In the genomic region with DNA sequence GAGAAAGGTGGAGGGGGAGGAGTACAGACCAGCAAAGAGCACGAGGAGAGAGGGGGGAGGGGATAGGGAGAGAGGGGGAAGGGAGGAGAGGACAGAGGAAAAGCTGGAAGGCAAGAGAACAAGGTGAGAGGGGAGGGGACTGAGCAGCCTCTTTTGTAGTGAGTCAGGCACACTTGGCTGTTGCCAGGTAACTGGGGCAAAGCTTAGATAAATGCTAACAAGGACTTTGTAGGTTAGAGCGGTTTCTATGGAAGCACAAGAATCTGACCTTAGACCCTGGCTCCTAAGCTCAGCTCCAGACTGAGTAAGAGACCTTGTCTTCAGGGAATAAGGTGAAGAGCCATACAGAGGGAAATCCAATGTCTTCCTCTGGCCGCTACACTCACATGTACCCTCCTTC, we compare ENCODE assay signal across 10 mouse cellular contexts. TPM values are rescaled to one million over a fixed set of nuclear protein-coding genes. Genes with fewer than 3 reads are reported as not detected.
DNase-seq lines count a peak whose midpoint lies in the region; ATAC-seq and TF ChIP-seq lines count a peak whose summit lies in the region.
"Had no signal": no experiment of that assay in that cellular context is flagged by ENCODE, and none has a peak within 500 bp of the region (broad histone marks: within the 10 kb centered on the region; RNA-seq: fewer than 3 reads in every experiment).

No protein-coding gene starts in this region.

- no peaks in the 10 kb centered on the region for H3K27me3 ChIP-seq in forebrain, embryonic 12.5 days
- no peaks in the 10 kb centered on the region for H3K27me3 ChIP-seq in midbrain, embryonic 13.5 days
- H3K27me3 ChIP-seq: embryonic facial prominence, embryonic 15.5 days had no signal

- H3K27ac ChIP-seq in forebrain, embryonic 12.5 days = no peak overlapping the region
- no peak overlapping the region for H3K27ac ChIP-seq in midbrain, embryonic 13.5 days
- H3K27ac ChIP-seq: embryonic facial prominence, embryonic 15.5 days had no signal

- 0 out of 2 replicates have a peak, but pooled peaks cover 5% of the 10 kb centered on the region for H3K4me1 ChIP-seq in forebrain, embryonic 12.5 days
- peaks cover 7% of the 10 kb centered on the region; the same call in 1 of the 2 replicates for H3K4me1 ChIP-seq in midbrain, embryonic 13.5 days (replicated peaks)
- H3K4me1 ChIP-seq: embryonic facial prominence, embryonic 15.5 days had no signal

- H3K9me3 ChIP-seq in forebrain, embryonic 12.5 days = no peaks in the 10 kb centered on the region
- no peaks in the 10 kb centered on the region for H3K9me3 ChIP-seq in midbrain, embryonic 13.5 days
- H3K9me3 ChIP-seq: embryonic facial prominence, embryonic 15.5 days had no signal

- no peak for TF ChIP-seq POLR2A in brain, embryonic 14.5 days (IDR thresholded peaks at IDR 0.05; ENCODE audit: borderline replicate concordance, extremely low read depth, insufficient read depth, insufficient read length, poor library complexity, severe bottlenecking)

- intact Hi-C loops in left cerebral cortex, postnatal 36 days (cut with DNase I) = no loop called here

- TF ChIP-seq CTCF in brain, embryonic 14.5 days (IDR thresholded peaks at IDR 0.05; ENCODE audit: borderline replicate concordance, extremely low read depth, insufficient read depth, insufficient read length) = no peak

- H3K4me2 ChIP-seq in forebrain, embryonic 12.5 days = no peak overlapping the region
- no peak overlapping the region for H3K4me2 ChIP-seq in midbrain, embryonic 13.5 days (replicated peaks)
- H3K4me2 ChIP-seq: embryonic facial prominence, embryonic 15.5 days had no signal

- no peak overlapping the region for H3K9ac ChIP-seq in forebrain, embryonic 12.5 days
- no peak overlapping the region for H3K9ac ChIP-seq in midbrain, embryonic 13.5 days (replicated peaks)
- H3K9ac ChIP-seq: embryonic facial prominence, embryonic 15.5 days had no signal

- peak; percentile 69 for DNase-seq in brain, embryonic 14.5 days (ENCODE audit: low read depth)
- peak; percentile 8 for DNase-seq in kidney, postnatal 10 days
- DNase-seq in right cerebral cortex, postnatal 25 days = no peak
- DNase-seq in left cerebral cortex, postnatal 36 days (ENCODE audit: low spot score in 2 of 2) = no peak
- no peak for DNase-seq in urinary bladder, postnatal 36 days (ENCODE audit: low spot score in 2 of 2)

- peak; percentile 82 for ATAC-seq in forebrain, embryonic 12.5 days (ENCODE audit: low FRiP score)
- ATAC-seq in midbrain, embryonic 13.5 days = peak; percentile 93
- ATAC-seq: Patski had no signal

- no peak overlapping the region for H3K4me3 ChIP-seq in forebrain, embryonic 12.5 days (replicated peaks)
- no peak overlapping the region for H3K4me3 ChIP-seq in midbrain, embryonic 13.5 days (replicated peaks)
- H3K4me3 ChIP-seq: embryonic facial prominence, embryonic 15.5 days had no signal

- no peaks in the 10 kb centered on the region for H3K36me3 ChIP-seq in forebrain, embryonic 12.5 days (replicated peaks)
- H3K36me3 ChIP-seq in midbrain, embryonic 13.5 days = no peaks in the 10 kb centered on the region
- H3K36me3 ChIP-seq: embryonic facial prominence, embryonic 15.5 days had no signal

- WGBS in forebrain, embryonic 12.5 days = 8% methylated on average over 3 of the region's 3 CpGs
- 17% methylated on average over 3 of the region's 3 CpGs for WGBS in midbrain, embryonic 13.5 days

RNA-seq across cellular contexts. Expression of gene Yy2, which starts 21.7 kb away (rescaled TPM):
- not detected in 2 replicates for polyA plus RNA-seq in brain, embryonic 14.5 days (2012; rRNA removed)
- 5.1 and 6.1 TPM in 2 replicates for polyA plus RNA-seq in forebrain, embryonic 12.5 days (2016; fragmentation: Nextera tagmentation; extraction: Ambion mirVana)
- polyA plus RNA-seq in midbrain, embryonic 13.5 days (2015; fragmentation: Nextera tagmentation; extraction: Ambion mirVana) = 2.3 and 3.9 TPM in 2 replicates
- not detected for total RNA-seq in left cerebral cortex, postnatal 36 days (2021)
- polyA plus RNA-seq: large intestine, adult 2 months had no signal

RNA-seq across cellular contexts. Expression of gene Mbtps2, which starts 51.4 kb away (rescaled TPM):
- polyA plus RNA-seq in brain, embryonic 14.5 days (2012; rRNA removed) = 50.5 and 50.8 TPM in 2 replicates
- polyA plus RNA-seq in forebrain, embryonic 12.5 days (2016; fragmentation: Nextera tagmentation; extraction: Ambion mirVana) = 25.3 and 25.4 TPM in 2 replicates
- 25.1 and 25.3 TPM in 2 replicates for polyA plus RNA-seq in midbrain, embryonic 13.5 days (2015; fragmentation: Nextera tagmentation; extraction: Ambion mirVana)
- 10 to 100 TPM; 23.7 to 24.2 TPM for total RNA-seq in left cerebral cortex, postnatal 36 days (2021)

RNA-seq across cellular contexts. Expression of gene Sms, which starts 55.0 kb away (rescaled TPM):
- 108 and 115 TPM in 2 replicates for polyA plus RNA-seq in brain, embryonic 14.5 days (2012; rRNA removed)
- 108 and 122 TPM in 2 replicates for polyA plus RNA-seq in forebrain, embryonic 12.5 days (2016; fragmentation: Nextera tagmentation; extraction: Ambion mirVana)
- polyA plus RNA-seq in midbrain, embryonic 13.5 days (2015; fragmentation: Nextera tagmentation; extraction: Ambion mirVana) = 108 and 142 TPM in 2 replicates
- total RNA-seq in left cerebral cortex, postnatal 36 days (2021) = 10 to 100 TPM; 66.3 to 76.7 TPM

Comparison
In these comparisons a context has a peak if more than half of its experiments do, and no peak if none do; other contexts are left out.
1. DNase-seq: peak in brain, embryonic 14.5 days (single experiment) and kidney, postnatal 10 days (single experiment); none in right cerebral cortex, postnatal 25 days (single experiment), left cerebral cortex, postnatal 36 days (0 of 2) and urinary bladder, postnatal 36 days (0 of 2).